Mouse (Mus musculus) adrenal gland, postnatal 4 days (tissue): ENCODE measurements around the gene Daam1. TPM values are rescaled to one million over a fixed set of nuclear protein-coding genes. Genes with fewer than 3 reads are reported as not detected.

Experiments used
- DNase-seq, 2 experiments: peaks; one replicate each; pipeline ENCODE4 v3.0.0; 2021 to 2022; ENCODE audit warnings: low spot score in 2 of 2, mixed read lengths in 2 of 2
- total RNA-seq, 2 experiments: library from RNA; stranded (reverse); gene quantifications; 2 replicates each; pipeline ENCODE4 v1.2.3; 2021

Daam1 gene
- total RNA-seq, 2 experiments from 2014 or later: 30.5 to 31.4 TPM

DNA sequence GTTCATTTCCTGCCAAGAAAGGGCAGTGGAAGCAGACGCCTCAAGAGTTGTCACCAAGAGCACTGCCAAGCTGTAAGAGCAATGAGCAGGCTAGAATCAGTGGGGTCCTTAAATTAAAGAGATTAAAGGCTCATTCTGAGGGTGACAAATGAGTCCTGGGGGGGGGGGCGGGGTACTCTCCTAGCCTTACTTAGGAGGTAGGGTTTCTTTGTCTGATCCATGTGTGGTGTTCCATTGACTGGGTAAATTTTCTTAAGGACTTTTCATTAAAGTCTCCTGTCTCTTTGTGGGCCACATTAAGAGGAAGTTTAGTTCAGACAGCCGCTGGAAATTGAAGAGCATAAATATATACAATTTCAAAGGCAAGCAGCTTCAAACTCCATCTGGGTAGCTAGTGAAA lies 138.1 kb downstream of the Daam1 start:
- DNase-seq: no peak

DNA sequence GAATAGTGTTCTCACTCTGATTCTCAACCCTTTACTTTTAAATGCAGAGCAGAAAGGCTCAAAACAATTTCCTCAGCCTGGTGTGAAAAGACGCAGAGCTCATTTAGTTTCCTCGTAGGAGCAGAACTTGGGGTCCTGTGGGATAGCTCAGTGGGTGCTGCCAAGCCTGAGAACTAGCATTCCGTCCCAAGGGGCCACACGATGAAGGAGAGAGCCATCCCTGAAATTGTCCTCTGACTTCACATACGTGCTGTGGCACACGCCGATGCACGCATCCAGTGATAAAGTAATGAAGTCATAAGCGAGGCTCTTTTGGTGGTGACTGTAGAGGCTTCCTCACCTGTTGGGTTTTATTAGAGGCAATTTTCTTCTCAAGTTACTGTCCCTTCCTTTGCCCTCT lies 138.6 kb downstream of the Daam1 start:
- DNase-seq: no peak

DNA sequence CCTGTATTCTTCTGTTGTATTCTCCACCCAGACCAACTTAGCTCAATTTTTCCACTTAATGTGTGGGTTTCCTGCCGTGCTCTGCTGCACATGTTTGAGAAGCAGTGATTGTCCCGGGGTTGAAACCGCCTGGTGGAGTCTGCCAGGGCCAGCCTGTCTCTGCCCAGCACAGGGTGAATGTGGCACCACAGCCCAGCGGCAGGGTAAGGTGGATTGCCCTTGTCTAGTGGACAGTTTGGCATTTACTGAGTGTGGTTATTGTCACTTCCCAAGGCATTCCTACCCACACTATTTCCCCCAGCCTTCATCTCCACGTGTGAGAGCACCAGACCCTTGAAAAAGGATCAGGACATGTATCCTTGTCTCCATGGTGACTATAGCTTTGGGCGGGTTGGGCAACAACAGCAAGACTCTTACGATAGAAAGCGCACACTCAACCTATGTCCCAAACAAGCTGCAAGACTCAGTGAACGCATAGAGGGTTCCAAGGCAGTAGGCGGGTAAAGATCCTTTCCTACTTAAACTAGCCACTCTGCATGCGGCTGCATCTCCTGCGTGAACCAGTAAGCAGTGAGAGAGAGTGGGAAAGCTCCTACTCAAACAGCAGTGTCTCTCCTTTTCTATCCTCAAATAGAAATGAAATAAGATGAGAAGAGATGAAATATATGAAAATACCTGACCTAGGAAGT lies 139.2 kb downstream of the Daam1 start:
- no peak for DNase-seq

DNA sequence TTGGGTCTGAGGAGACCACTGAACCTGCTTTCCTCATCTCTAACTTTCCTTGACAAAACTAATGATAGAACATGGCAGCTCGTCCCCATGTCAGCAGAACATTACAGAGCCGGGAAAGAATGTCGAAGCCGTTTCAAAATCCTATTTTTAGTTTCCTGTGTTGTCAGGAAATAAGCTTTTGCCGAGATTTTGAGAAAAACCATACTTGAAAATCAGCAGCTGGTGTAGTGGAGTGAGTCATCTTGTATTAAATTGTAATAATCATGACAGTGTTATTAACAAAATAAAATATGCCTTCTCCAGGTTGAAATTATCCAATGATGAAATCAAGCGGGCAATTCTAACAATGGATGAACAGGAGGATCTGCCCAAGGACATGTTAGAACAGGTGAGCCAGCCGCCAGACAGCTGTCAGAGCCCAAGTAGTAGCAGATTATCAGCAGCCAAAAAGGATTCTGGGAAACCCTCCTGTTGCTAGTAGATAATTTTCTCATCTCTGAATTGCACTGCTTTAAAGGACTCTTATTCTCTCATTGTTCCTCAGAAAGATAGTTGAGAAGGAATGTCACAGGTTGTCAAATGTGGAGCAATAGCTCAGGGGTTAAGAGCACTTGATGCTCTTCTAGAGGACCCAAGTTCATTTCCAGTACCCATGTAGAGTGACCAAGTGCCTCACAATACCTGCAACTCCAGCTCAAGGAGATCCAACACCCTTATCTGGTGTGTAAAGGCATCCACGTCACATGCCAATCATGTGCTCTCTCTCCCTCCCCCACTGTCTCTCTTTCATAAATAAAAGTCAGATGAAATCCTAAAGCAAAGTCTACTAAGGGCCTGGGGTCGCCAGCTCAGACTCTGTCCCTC lies 140.1 kb downstream of the Daam1 start:
- DNase-seq: no peak

DNA sequence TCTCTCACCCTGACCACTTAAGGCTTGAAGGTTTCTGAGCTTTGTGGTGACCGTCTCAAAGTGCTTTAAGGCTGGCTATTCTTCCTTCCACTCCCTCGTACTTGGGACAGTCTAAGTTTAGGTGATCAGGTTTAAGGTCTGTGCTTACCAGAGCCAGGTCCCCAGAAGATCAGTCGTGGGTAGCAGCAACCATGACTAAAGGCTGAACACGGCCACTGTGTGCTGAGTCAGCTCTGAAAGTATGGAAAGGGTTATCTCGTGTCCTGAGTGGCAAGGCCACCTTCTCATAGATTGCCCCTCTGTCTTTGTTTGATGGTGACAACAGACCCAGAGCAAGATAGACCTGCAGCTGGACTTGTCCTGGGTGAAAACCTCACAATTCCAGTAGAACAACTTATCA lies 141.2 kb downstream of the Daam1 start:
- DNase-seq: no peak

DNA sequence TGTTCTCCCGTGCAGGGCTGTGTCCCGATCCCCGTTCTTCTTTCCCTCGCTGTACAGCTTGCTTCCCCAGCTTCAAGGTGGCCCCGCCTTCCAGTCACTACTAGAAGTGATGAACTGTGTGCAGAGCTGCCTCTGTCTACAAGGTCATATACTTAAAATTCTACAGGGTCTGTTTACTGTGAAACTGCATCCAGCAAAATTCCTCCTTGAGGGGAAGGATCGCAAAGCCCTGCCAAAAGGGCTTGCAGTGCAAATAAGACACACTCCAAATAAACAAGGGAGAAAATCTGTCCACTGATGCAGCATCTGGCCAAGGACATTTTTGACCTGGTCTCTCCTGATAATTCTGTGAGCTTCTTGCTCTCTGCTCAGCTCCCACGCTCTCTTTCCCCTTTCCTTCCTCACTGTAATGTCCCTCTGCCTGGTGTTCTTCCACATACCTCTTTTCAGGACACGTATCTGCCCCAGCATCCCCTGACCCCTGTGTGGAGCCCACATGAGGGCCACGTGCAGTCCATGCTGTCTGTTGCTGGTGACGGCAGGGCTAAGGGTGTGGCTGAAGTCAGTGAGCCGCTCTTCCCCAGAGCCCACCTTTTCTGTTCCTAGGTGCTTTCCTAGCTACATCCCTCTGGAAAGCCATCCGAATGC lies 141.9 kb downstream of the Daam1 start:
- no peak for DNase-seq

DNA sequence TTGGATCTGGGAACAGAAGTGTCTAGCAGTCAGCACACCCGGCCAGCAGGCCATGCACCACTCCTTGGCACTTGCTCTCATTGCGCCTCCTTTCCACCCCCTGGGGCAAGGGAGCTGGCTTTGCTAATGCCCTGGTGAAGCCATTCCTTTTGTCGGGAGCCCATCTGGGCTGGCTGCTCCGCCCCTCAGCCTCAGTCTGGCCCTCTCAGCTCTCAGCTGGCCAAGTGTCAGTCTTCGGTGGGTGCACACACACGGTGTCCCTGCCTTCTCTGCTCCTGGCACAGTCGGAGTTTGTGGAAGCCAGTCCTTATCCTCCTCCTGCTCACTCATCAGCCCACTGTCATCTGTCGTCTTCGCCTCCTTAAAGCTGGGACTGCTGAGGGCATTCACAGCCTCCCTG lies 142.7 kb downstream of the Daam1 start:
- no peak for DNase-seq

DNA sequence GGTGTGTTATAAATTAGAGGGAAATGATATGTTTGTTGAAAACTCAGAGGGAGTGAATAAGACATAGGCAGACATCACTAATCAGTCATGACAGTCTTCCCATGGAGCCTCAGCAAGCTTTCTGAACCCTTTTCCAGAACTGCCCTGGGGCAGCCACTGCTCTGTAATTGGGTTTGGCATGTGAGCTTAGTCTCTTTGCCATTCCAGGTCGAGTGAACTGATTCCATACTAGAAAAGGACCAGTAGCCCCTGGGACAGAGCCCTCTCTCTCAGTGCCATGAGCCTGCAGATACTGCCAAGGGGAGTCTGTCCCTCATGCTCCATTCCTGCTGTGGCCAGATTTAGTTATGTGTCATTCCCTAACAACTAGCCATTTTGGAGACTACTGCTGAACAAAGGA lies 144.7 kb downstream of the Daam1 start:
- no peak for DNase-seq

DNA sequence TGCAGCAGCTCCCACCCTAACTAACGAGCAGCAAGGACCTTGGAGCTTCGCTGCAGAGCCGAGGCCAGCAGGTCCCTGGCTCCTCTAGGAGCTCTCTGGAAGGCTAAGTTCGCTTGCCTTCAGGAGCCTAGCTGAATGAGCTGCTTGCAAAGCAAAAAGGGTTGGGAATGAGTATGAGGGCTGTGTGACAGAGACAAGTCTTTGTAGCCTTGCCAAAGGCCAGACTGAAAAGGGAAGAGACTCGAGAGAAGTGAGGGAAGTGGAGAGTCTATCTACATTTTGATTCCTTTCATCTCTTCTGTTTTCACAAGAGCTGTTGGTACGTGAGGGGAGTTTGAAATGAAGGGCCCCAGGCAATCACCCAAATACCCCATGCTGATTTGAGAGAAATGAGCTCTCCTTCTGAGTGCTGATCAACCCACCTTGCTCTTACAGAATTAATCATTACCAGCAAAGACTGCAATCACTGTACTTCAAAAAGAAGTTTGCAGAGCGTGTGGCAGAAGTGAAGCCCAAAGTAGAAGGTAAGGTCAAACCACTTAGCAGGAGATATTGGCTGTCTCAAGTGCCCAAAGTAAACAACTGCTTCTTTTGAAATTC lies 145.6 kb downstream of the Daam1 start:
- no peak for DNase-seq

DNA sequence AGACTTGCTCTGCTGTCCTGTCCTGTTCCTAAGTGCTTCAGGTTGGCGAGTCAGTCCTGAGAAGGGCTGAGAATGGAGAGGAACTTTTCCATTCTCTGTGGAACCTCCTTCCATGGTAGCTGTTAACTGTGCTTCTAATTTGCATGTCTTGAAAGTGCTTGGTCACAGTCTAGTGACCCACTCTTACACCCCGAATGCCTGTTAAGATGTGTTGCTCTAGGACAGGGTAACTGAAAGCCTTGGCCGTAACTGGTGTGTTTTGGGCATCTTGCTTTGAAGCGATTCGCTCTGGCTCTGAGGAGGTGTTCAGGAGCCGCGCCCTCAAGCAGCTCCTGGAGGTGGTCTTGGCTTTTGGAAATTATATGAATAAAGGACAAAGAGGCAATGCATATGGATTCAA lies 146.5 kb downstream of the Daam1 start:
- DNase-seq: no peak

DNA sequence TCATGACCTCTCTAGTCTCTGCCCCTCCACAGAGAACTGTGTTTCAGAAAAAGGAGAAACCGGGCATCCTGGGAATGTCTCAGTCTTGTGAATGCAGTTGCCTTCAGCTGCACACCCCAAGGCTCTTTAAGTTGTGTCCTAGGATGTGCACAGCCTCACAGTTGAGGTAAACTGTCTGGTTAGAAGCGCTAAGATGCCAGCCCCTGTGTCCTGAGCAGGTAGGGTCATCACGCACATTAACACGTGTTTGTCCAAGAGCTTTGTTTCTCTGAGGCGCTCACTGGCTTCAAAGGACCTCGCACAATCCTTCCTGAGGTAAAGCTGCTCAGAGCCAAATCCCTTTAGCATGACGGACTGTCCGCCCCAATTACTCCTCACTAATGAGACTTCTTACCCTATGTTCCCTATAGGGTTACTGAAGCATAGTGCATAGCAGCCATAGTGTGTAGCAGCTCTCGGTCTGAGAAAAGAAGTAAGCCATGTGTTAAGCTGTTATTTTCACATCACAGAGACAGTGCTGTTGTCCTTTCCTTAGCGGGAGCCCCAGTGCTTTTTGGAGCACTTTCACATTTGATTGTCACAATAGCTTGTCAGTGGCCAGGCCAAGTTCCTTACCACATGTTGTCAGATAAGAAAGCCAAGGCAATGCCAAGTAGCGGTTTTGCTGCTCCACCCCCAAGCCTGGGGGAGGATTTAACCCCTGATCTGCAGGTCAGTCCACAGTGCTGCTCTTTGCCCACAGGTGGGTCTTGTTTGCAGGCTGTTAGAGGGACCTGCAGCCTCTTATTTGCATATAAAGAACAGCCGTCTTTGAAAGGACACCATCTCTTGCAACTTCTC lies 147.9 kb downstream of the Daam1 start:
- DNase-seq: no peak

DNA sequence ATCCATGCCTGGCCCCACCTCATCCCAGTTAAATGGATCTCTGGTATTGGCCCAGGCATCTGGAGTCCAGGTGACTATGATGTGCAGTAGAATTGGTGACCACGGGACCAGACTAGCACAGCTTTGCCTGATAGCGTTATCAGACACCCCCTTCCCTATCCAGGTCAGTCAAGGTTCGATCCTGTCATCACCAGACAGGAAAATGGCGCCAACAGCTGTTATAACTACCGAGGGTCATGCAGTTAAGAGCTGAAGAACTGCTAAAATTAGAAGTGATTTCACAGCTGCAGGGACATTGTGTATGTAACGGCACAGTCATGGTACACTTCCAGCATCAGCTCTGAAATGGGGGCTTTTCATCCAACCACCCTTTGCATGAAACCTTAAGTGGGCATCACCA lies 149.3 kb downstream of the Daam1 start:
- no peak for DNase-seq

DNA sequence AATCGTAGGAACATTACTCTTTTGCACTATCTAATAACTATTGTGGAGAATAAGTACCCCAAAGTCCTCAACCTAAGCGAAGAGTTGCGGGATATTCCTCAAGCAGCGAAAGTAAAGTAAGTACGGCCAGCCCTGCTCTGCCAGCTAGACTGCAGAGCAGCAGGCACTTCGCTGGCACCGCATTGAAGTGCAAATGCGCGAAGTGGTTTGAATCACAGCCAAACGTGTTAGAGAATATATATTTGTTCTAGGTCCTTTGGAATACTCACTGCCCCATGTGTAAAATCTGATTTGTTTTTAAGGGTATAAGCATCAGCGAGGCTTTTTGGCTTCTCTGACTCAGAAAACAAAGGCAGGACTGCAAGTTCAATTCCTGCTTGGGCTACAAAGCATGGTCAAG lies 149.9 kb downstream of the Daam1 start:
- DNase-seq: no peak

DNA sequence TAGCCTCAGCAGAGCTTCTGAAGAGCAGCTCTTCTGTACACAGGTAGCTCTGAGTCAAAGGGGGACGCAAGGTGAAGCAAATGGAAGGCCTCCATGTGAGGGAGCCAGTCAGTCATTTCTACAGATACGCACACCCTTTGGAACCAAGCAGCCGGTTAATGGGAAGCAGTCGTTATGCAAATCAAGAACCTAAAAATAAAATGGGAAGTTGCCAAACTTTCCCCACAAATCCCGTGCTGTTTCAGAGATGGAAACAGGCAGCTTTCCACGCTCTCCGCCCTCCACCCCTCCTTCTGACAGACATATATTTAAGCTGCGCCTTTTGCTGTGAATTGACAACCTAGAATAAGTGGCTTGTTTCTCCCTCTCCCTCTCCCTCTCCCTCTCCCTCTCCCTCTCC lies 150.4 kb downstream of the Daam1 start:
- DNase-seq: no peak

DNA sequence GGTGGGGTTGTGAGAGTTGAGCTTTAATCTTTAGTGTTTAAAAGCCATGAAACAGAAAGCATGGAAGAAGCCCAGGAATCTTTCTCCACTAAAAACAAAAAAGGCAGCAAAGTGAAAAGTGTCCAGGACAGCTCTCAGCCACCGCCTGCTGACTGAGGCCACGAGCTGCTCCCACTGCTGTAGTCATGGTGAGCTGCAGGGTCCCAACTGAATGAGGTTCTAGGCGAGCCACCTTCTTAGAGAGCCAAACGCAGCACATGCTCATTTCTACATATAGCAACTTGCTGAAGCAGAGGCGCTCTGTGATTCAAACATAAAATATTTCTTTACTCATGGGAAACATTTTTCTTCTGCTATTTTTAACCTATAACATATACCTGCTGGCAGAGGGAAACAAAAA lies 150.9 kb downstream of the Daam1 start:
- DNase-seq: no peak

DNA sequence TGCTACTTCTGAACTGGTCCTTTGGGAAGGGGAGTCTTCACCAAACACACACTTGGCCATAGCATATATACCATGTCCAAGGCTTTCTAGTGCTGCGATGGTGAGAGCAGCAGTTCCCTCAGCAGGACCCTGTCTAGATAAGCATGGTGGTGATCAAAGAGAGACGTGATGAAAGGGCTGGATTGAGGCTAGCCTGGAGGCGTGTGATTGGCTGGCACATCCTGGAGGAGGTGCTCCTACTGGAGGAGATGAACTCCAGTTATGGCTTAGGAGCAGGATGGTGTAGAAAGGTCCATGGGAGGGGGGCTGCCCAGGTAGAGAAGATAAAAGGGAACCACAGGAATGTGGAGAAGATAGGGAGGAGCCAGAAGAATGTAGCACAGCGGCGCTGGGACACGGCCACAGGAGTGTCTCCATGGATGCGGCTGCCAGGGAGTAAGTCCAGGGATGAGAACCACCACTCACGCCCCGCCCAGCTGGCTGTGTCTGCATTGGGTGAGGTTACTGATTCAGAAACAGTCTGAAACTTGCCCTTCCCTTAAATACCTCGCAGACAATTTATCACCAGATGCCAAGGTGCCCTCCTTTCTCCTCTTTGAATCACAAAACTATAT lies 152.3 kb downstream of the Daam1 start:
- DNase-seq: no peak

DNA sequence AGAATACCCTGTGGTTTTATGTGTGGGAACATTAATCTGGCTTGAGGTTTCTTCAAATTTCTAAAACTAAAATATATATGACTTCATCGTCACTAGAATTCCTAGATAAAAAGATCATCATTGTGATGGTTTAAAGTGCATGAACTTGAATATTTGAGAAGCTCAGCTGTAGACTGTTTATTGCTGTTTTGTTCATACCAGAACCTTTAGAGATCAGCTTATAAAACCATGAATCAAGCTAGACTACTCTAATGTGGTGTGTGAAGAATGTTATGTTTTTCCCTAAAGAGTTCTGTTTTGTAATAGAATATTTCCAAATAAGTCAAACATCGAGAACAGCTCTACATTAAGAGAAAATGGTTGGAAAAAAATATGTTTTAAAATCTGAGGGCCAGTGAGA lies 156.3 kb downstream of the Daam1 start:
- DNase-seq: no peak

DNA sequence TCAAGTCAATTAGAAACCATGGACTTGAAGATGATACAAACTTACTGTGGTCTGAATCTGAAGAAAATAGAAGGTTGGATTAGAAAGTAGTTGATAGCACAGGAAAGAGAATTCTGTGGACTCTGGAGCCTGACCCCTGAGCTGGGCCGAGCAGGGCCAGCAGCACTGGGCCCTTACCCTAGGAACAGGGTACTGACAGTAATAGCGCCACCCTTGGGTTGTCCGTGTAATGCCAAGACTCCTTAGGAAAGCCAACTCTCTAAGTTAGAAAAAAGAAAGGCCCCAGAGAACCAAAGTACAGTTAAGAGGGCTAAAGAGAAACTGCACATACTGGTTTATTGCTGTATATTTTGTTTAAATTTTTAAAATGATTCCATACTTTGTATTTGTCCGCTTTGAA lies 157.0 kb downstream of the Daam1 start:
- DNase-seq: no peak

DNA sequence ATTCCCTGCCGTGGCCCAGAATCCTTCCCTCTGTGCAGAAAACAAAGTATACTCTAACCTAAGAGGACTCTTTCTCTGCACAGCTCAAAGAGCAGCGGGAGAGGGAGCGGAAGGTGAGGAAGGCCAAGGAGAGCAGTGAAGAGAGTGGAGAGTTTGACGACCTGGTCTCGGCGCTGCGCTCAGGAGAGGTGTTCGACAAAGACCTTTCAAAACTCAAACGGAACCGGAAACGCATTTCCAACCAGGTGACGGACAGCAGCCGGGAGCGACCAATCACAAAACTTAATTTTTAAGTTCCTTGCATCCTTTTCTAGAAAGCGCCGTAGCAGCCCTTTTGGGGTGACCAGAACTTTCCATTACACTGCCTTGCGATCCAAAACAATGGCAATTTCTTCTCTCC lies 158.7 kb downstream of the Daam1 start:
- DNase-seq: no peak

DNA sequence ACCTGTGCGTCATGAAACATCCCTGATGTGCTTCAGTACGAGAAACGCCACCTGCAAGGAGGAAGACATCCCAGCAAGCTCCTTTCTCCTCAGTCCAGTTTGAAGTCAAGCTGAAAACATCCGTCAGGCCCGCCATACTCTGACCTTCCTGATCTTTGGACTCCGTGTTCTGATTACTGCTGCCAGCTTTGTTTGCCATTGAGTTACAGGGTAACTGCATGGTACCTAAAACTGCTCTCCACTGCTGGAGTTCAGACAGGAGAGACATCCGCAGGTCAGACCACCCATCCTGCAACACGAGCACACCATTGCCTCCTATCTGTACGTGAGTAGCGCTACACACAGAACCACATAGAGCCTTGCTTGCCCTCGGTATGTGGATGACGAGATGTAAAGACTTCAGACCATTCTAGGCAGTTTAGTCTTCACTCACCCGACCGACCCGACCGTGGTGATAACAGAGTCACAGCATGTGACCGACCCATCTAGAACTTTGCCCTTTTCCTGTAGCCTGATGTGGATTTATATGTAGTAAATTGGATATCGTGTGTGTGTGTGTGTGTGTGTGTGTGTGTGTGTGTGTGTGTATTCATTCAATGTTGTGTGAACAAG lies 161.8 kb downstream of the Daam1 start:
- no peak for DNase-seq
